Mouse (Mus musculus) left cerebral cortex, postnatal 14 days (tissue): ENCODE measurements around the gene Nr2f6. TPM values are rescaled to one million over a fixed set of nuclear protein-coding genes. Genes with fewer than 3 reads are reported as not detected.

ENCODE experiments used
- DNase-seq, 2 experiments: peaks; one replicate each; pipeline ENCODE4 v3.0.0; 2021 to 2022; ENCODE audit warnings: low spot score in 2 of 2, mixed read lengths in 1 of 2
- intact Hi-C: fragments of 180-260 bp; cut with DNase I; formaldehyde crosslinking; loops from one replicate; pipeline ENCODE4 v1.15.1; 2025
- long read RNA-seq, 2 experiments: library from polyadenylated mRNA; stranded (forward); transcript quantifications; one replicate each; pipeline ENCODE4 v2.0.0; 2021
- total RNA-seq, 2 experiments: library from RNA; stranded (reverse); gene quantifications; 2 replicates each; pipeline ENCODE4 v1.2.3; 2021

Nr2f6 gene
- total RNA-seq, result 10 to 100 TPM; 32.2 to 34.2 TPM
- long read RNA-seq, experiment 1, transcript Nr2f6-201 (4 exons, 2,218 nt), result major isoform, 60 of 95 reads
- long read RNA-seq, experiment 1, partial matches to known transcripts, result 6 of 95 reads
- long read RNA-seq, experiment 1, other reads (novel, unspliced or antisense), result 29 of 95 reads
- long read RNA-seq, experiment 2, transcript Nr2f6-201 (4 exons, 2,218 nt), result major isoform, 88 of 109 reads
- long read RNA-seq, experiment 2, partial matches to known transcripts, result 0 of 109 reads
- long read RNA-seq, experiment 2, other reads (novel, unspliced or antisense), result 21 of 109 reads

DNA sequence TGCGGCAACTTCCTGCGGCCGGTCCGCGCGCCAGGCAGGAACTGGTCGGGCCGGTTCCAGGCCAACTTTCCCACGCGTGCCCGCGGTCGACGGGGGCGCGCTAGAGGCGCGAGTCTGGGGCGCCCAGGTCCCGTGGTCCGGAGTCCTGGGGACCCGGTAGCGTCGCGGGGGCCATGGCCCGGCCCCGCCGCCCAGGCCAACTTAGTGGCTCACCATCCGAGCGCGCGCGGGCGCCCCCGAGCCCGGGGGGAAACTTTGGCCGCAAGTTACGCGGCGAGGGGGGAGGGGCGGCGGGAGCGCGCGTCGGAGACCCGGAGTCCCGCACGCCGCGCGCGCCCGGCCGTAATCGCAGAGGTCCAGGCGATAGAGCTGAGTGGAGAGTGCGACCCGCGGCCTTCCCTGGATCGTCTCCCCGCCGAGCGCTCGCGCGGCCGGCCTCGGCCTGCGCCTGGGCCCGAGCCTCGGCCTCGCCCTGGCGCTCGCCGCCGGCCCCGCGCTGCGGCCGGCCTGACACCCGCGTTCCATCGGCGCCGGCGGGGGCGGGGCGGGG lies at the start of gene Nr2f6:
TSS of gene Nr2f6 (minus strand) at position 540 of the 550 bp plus-strand sequence.
- intact Hi-C loops, result no loop called here
- DNase-seq, result peak in 1 of 2 experiments; percentile 51

DNA sequence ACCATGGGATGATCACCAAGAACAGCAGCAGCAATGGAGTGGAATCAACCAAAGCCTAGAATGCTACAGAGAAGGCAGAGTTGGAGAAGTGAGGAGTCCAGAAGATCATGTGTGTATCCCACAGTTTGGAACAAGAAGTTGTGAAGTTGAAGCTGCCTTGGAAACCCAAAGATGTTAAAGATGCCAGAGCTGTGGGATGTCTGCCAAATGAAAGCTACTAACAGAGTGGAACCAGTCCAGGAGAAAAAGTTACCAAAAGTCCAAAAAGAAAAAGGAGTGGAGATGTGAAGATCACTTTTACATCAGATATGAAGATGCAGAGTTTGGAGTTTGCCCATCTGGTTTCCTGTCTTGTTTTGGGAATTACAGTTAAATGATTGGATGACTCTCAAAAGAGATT lies 40.4 kb upstream of the Nr2f6 start:
- no peak for DNase-seq
- intact Hi-C loops, result no loop called here

DNA sequence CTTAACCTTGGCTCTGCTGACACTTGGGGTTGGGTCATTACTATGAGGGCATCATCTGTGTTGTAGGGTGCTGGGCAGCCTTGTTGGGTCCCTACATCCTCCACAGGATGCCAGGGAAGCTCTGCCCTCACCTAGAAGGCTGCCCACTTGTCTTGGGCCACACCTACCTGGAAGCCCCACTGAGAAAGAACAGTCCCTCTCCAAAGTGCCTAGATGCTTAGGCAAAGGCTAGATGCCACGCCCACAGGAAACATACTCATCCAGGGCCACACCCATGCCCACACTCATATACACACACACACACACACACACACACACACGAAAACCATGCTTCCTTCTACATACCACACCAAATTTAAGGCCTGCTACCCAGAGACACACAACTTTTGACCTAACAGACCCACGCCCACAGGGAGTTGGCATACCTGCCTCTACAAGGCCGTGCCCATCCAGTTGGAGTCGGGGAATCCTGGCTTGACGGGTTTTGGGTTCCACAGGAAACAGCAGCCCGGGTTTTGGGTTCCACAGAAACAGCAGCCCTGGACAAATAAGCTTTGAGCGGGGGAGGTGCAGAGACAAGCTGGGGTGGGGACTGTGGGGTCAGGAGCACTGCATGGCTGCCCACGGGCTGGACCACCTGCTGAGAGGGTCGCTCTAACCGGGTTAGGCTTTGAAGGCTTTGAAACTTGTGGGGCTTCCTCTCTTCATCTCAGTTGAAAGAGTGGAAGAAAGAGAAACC lies 29.9 kb upstream of the Nr2f6 start:
- intact Hi-C loops, result loop anchor here (10.0 kb wide), 1 partner anchor 1113 kb away; no protein-coding TSS in a partner anchor
- no peak for DNase-seq

DNA sequence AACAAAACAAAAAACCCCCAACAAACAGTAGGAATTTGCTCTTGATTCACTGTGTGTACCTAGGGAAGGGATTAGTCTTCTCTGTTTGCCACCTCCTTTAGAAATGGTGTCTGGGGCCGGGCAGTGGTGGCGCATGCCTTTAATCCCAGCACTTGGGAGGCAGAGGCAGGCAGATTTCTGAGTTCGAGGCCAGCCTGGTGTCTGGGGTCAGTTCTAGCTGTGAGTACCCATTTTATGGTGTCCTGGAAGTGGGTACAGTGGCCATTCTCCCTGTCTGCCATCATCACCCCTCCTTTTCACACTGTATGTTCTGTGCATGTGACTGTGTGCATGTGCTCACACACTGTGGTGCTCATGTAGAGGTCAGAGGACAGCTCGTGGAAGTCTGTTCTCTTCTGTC lies 26.5 kb upstream of the Nr2f6 start:
- DNase-seq, result no peak
- intact Hi-C loops, result no loop called here

DNA sequence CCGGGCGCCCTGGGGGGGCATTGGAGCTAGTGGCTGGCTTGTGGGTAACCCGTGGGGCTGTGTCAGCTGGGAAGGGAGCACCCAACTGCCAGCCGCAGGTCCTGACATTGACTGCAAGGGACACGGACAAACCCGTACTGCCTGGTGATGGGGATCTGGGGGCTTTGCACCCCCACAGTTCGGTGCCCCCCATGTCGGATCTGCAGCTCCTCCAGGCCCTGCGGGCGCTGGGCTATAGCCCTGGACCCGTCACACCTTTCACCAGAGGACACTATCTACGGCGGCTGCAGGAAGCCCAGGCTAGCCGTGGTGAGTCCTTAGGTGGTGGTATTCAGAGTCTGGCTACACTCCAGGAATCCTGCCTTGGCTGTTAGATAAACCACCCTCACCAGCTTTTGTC lies 25.7 kb upstream of the Nr2f6 start:
- intact Hi-C loops, result no loop called here

DNA sequence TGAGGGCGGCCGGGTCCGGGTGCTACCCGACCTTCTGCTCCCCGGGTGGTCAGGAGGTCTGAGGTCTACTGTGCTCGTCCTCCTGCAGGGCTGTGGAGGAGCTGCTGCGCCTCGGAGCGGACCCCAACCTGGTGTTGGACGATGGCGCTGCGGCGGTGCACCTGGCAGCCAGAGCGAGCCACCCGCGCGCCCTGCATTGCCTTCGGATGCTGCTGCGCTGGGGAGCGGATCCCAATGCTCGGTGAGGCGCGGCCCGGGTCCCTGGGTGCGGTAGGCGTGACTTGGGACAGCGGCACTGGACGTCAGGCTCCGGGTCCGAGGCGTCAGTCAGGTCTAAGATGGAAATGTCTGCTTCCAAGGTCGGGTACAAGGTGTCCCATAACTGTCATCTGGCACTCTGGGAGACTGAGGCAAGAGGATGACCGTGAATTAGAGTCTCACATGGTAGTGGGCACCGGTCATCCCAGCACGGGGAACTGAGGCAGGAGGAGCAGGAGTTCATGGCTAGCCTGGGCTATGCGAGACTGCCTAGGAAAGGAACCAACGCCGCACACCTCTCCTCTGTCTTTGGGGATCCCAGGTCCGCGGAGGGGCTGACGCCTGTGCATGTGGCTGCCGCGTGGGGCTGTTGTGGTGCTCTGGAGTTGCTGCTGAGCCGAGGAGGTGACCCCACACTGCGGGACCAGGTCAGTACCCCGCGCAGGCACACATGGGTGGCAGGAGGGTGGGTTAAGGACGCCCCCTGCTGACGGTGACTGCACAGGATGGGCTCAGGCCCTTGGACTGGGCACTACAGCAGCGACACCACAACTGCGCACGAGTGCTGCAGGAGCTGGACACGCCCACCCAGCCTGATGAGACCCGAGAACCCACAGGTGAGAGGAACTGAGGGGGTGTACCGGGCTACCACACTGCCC lies 24.6 kb upstream of the Nr2f6 start:
- no peak for DNase-seq
- intact Hi-C loops, result no loop called here

More for the DNA sequence above, 25.7 kb upstream of the Nr2f6 start:
- DNase-seq, result no peak

DNA sequence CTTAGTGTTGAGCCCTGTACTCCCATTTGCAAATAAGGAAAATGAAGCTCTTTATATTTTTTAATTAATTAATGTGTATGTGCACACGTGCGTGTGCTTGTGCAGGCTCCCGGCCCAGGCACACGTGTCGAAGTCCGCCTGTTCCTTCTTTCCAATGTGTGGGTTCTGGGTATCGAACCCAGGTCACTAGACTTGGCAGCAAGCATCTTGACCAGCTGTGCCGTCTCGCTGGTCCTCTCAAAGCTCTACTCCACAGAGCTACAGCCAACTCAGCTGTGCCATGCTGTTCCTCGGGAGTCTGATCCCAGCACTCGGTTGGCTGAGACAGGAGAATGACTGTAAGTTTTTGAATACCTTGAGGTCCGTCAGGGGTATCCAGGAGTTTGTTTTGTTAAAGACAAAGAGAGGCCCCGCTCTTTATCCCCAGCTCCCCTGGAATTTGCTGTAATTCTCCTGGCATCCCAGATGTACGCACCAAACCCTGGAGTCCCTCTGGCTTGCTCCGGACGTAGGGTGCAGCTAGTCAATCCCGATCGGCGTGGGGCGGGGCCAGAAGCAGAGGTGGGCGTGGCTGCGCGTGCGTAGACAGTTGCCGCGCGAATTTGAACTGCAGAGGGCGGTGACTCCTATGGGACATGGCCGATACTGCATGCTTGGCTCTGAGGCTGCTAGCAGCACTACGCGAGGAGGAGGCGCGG lies 23.8 kb upstream of the Nr2f6 start, which contains the start of gene Ankle1:
TSS of gene Ankle1 (plus strand) at position 610 of the 698 bp plus-strand sequence.
- intact Hi-C loops, result no loop called here
- peak; percentile 93 for DNase-seq

DNA sequence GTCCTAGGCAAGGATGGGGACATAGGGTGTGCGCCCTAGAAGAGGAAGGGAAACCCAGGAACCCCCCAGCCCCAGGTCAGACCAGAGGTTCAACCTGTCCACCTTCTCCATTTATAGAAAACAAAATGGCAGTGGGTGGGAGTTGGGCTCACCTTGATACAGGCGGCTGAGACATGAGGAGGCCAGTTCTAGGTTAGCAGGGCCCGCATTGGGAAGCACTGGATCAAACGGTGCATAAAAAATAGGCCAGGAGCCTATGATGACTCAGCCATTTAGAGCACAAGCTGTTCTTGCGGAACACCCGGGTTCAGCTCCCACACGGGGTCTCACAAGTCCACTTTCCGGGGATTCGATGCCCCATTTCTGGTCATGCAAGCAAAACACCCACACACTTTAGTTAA lies 23.2 kb upstream of the Nr2f6 start:
- intact Hi-C loops, result no loop called here
- DNase-seq, result no peak

DNA sequence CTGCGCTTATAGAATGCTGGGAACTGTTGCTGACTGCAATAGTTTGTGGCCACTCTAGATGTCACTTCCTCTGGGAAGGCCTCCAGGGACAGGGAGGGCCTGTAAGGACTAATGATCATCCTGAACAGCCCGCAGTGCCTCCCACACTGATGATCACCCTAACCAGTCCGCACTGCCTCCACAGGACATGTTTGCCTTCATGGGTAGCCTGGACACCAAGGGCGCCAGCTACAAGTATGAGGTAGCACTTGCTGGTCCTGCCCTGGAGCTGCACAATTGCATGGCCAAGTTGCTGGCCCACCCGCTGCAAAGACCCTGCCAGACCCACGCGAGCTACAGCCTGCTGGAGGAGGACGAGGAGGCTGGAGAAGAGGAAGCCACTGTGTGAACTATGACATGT lies 22.3 kb upstream of the Nr2f6 start:
- intact Hi-C loops, result no loop called here

DNA sequence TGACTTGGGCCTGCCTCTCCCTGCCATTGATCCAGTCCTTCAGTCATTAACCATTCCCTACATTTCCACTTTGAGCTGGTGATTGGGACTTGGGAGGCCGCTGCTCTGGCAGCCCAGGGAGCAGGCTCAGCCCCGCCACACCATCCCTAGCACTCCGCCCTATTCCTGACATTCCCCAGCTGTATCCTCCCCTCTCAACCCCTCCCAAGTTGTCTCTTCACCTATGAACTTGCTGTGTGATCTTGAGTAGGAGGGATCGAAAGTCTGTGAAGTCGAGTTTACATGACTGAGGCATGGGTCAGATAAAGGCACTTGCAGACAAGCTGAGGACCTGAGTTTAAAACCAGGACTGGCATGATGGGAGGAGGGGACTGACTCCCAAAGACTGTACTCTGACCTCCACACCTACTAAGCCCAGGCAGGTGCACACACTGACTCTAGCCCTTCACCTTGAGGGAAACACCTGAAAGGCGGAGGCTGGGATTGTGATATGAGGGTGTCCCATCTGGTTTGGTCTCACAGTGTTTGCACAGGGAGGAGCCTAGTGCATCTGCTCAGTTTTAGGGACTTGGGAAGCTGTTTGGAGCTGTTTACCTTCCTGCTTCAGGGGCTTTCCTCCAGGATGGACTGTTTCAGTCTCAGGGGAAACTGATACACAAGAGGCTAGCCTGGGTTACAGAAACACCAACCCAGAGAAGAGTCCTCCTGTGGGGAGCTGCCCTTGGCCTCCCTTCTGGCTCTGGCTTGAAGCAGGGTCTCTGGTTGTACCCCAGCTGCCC lies 21.5 kb upstream of the Nr2f6 start:
- intact Hi-C loops, result no loop called here
- no peak for DNase-seq

More for the DNA sequence above, 22.3 kb upstream of the Nr2f6 start:
- no peak for DNase-seq

DNA sequence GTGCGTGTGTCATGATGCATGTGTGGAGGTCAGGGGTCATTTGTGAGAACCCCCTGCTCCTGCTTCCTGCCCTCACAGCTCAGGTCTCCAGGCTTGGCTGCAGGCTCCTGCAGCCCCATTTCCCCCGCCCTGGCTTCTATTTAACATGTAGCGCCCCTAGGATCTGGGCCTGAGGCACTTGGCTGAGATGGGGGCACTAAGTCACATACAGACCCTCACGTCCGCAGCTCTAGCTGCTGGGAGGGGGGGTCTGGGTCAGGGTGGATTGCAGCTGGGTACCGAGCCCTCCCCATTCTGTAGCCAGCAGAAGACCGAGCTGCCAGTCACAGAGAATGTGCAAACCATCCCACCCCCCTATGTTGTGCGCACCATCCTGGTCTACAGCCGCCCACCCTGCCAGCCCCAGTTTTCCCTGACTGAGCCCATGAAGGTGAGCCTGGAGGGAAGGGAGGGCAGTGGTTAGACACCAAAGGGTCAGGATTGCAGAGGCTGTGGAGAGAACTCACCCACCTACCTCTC lies 20.7 kb upstream of the Nr2f6 start:
- intact Hi-C loops, result no loop called here
- DNase-seq, result no peak

DNA sequence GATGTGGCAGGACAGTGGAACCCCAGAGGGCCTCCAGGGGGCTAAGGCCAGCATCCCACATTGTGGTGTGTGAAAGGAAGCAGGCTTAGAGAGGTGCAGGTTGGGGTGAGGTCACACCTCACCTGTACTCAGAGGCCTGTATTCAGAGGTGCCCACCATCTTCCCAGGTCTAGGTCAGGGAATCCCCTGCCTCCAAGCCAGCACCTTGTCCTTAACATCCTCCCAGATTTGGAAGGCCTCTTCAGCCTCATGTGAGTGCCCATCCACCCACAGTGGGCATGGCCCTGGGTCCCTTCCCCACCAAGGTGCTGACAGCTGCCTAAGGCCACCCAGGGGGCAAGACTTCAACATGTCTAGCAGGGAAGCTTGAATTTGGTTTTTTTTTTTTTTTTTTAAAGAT lies 19.7 kb upstream of the Nr2f6 start:
- intact Hi-C loops, result no loop called here
- DNase-seq, result no peak

DNA sequence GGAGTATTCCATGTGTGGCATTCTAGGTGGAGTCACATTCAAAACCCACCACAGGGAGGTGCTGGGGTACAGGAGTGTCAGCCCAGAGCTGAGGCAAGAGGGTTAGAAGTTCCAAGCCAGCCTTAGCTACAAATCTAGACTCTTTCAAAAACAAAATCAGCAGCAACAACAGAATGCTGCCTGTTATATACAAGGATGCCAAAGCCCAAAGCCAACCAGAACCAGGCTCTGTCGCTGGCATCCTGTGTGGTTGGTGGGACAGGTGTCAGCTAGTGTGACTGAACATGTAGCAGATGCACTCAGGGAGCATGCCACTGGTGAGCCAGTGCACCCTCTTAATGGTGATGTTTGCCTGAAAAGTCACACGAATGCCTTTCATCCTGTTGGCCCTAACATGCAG lies 19.1 kb upstream of the Nr2f6 start:
- DNase-seq, result no peak
- intact Hi-C loops, result no loop called here

DNA sequence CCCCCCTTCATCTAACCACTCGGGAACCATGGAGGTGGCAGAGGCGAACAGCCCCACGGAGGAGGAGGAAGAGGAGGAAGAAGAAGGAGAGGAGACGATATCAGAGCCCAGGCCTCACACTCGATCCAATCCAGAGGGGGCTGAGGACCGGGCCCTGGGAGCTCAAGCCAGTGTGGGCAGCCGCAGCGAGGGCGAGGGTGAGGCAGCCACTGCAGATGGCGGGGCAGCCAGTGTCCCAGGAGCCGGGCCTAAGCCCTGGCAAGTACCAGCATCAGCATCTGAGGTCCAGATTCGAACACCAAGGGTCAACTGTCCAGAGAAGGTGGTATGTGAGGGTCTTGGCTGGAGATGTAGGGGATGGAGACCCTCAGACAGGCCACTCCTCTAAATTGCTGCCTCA lies 15.9 kb upstream of the Nr2f6 start:
- intact Hi-C loops, result no loop called here
- DNase-seq, result no peak

DNA sequence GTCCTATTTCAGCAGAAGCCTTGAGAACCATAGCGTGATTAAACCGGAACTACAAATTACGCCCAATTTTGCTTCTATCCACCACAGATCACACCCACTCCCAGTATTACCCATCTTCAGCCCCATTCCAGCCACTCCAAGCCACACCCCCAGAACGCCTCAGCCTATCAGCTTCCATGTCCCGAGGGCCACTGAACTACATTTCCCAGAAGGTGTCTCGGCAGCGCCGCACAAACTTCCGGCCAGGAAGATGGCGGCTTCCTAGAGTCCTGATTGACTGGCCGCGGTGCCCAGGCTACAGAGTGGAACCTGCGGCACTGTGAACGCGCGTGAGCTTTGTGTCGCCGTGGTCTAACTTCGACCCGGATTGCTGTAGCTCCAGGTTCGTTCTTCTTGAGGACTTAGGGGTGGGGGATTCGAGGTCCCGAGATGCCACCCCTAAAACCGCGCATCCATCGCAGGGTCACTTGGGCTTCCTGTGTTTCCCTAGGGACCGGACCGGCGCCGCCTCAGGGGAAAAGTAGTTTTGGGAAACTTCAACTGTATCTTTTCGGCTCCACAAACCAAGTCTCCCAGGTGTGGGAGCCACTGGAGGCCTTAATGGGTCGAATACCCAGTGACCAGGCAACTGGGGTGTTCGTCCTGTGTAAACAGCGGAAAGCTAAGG lies 15.0 kb upstream of the Nr2f6 start, which contains the start of gene Babam1:
TSS of gene Babam1 (plus strand) at position 223 of the 667 bp plus-strand sequence.
- DNase-seq, result peak; percentile 93 to 94
- intact Hi-C loops, result no loop called here

DNA sequence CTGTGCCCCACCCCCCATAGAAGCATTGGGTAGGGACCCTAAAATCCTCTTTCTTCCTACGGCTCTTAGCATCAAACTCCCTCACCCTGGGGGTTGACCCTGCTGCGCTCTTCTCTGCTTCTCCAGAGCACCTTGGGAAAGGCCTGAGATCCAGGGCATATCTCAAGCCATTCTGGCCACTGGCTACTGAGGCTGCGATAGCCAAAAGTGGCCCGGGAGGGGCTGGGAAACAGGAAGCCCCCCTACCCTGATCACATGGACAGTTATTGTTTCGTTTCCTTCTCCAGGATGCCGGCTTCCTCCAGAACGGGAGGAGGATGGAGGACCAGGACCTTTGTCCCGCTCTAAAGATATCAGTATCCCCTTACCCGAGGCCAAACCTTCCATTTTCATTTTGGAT lies 13.9 kb upstream of the Nr2f6 start, which contains the start of gene Ushbp1:
TSS of gene Ushbp1 (minus strand) at position 174 of the 400 bp plus-strand sequence.
- no peak for DNase-seq
- intact Hi-C loops, result no loop called here

DNA sequence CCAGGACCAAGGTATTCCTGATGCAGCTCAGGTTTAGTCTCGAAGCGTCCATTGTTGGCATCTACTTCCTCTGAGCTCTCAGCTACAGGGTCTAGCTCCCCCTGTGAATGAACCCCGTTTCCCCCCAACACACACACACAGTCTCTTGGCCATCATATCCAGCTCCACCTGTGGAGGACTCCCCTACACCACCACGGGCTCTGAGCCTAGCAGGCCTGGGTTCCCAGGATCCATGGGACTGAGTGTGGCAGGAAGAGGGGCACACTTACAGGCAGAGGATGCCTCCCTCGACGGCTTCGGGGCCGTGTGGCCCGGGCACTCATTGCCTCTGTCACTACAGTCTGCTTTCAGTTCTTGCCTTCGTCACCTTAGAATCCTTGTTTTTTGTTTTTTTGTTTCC lies 13.3 kb upstream of the Nr2f6 start:
- no peak for DNase-seq
- intact Hi-C loops, result no loop called here
